Mouse (Mus musculus) MEL (cell line): Measurements from ENCODE around the gene Slc4a2. TPM values are rescaled to one million over a fixed set of nuclear protein-coding genes. Genes with fewer than 3 reads are reported as not detected.

ENCODE experiments used
- DNase-seq: peaks from one replicate; pipeline ENCODE4 v3.0.0; 2011; ENCODE audit warnings: low read depth, low spot score
- H3K27ac ChIP-seq: 2 replicates; pipeline ENCODE4 v1.5.1; 2012; ENCODE audit warnings: low read depth, mild to moderate bottlenecking, control low read depth, low read length, moderate library complexity; ENCODE audit not compliant: control insufficient read depth
- H3K27me3 ChIP-seq, 2 experiments: fragments of 150-350 bp in 1 of 2; sonication (generic) in 1 of 2; 2 replicates each; pipeline ENCODE4 v1.6.1; 2012; ENCODE audit warnings: low read length in 2 of 2, mild to moderate bottlenecking in 2 of 2, improper control_type of control experiment in 1 of 2, moderate library complexity in 1 of 2; ENCODE audit not compliant: insufficient read depth in 2 of 2, control insufficient read depth in 1 of 2
- H3K36me3 ChIP-seq, 2 experiments: 2 replicates each; pipeline ENCODE4 v1.6.1; 2012 to 2014; ENCODE audit warnings: low read length in 2 of 2, improper control_type of control experiment in 1 of 2, inconsistent platforms in 1 of 2, mild to moderate bottlenecking in 1 of 2; ENCODE audit not compliant: insufficient read depth in 2 of 2, control insufficient read depth in 1 of 2
- H3K4me1 ChIP-seq, 2 experiments: fragments of 150-350 bp in 1 of 2; sonication (generic) in 1 of 2; 2 replicates each; pipeline ENCODE4 v1.6.1; 2012; ENCODE audit warnings: low read length in 2 of 2, improper control_type of control experiment in 1 of 2, mild to moderate bottlenecking in 1 of 2; ENCODE audit not compliant: insufficient read depth in 2 of 2, control insufficient read depth in 1 of 2
- H3K4me3 ChIP-seq, 2 experiments: fragments of 150-350 bp in 1 of 2; sonication (generic) in 1 of 2; 2 replicates each; pipeline ENCODE4 v1.5.1; 2012; ENCODE audit warnings: low read depth in 2 of 2, low read length in 2 of 2, mild to moderate bottlenecking in 2 of 2, moderate library complexity in 2 of 2, control low read depth in 1 of 2, improper control_type of control experiment in 1 of 2; ENCODE audit not compliant: control insufficient read depth in 1 of 2, insufficient read depth in 1 of 2
- H3K79me2 ChIP-seq: 2 replicates; pipeline ENCODE4 v1.6.1; 2012; ENCODE audit warnings: mild to moderate bottlenecking, low read length, moderate library complexity; ENCODE audit not compliant: control insufficient read depth, poor library complexity, insufficient read depth
- H3K9ac ChIP-seq: 2 replicates; pipeline ENCODE4 v1.6.1; 2012; ENCODE audit warnings: low read depth, mild to moderate bottlenecking, control low read depth, low read length, moderate library complexity; ENCODE audit not compliant: control insufficient read depth, poor library complexity, severe bottlenecking
- H3K9me3 ChIP-seq: fragments of 150-350 bp; sonication (generic); replicated peaks from 2 replicates; pipeline ENCODE4 v1.6.1; 2012; ENCODE audit warnings: mild to moderate bottlenecking, low read length, improper control_type of control experiment, moderate library complexity; ENCODE audit not compliant: insufficient read depth
- BHLHE40 ChIP-seq: IDR thresholded peaks from 2 replicates; pipeline ENCODE4 v1.6.1; 2012; ENCODE audit warnings: low read depth, mild to moderate bottlenecking, inconsistent platforms, low read length, improper control_type of control experiment, borderline replicate concordance
- CHD1 ChIP-seq: IDR thresholded peaks from 2 replicates; pipeline ENCODE4 v1.6.1; 2012; ENCODE audit warnings: low read depth, mild to moderate bottlenecking, inconsistent platforms, low read length, improper control_type of control experiment
- CHD2 ChIP-seq: IDR thresholded peaks from 2 replicates; pipeline ENCODE4 v1.6.1; 2011; ENCODE audit warnings: low read length, improper control_type of control experiment
- CTCF ChIP-seq, 3 experiments: IDR thresholded peaks in 2 of 3; conservative IDR thresholded peaks in 1 of 3; 2 replicates each; pipeline ENCODE4 v1.5.1; 2011 to 2012; ENCODE audit warnings: low read length in 3 of 3, low read depth in 2 of 3, mild to moderate bottlenecking in 2 of 3, improper control_type of control experiment in 1 of 3, inconsistent platforms in 1 of 3, mixed read lengths in 1 of 3, moderate library complexity in 1 of 3; ENCODE audit not compliant: control insufficient read depth in 1 of 3, insufficient read depth in 1 of 3, poor library complexity in 1 of 3, severe bottlenecking in 1 of 3
- ELF1 ChIP-seq: IDR thresholded peaks from 2 replicates; pipeline ENCODE4 v1.6.1; 2014; ENCODE audit warnings: low read depth, mild to moderate bottlenecking, inconsistent platforms, low read length, improper control_type of control experiment, moderate library complexity
- EP300 ChIP-seq, 2 experiments: IDR thresholded peaks; 2 replicates each; pipeline ENCODE4 v1.6.1; 2011; ENCODE audit warnings: improper control_type of control experiment in 2 of 2, low read length in 2 of 2, low read depth in 1 of 2, mild to moderate bottlenecking in 1 of 2
- ETS1 ChIP-seq: IDR thresholded peaks from 2 replicates; pipeline ENCODE4 v1.6.1; 2012; ENCODE audit warnings: low read depth, mild to moderate bottlenecking, inconsistent platforms, low read length, improper control_type of control experiment, moderate library complexity
- GABPA ChIP-seq: IDR thresholded peaks from 2 replicates; pipeline ENCODE4 v1.6.1; 2012; ENCODE audit warnings: low read depth, mild to moderate bottlenecking, inconsistent platforms, low read length, improper control_type of control experiment, moderate library complexity
- GATA1 ChIP-seq: IDR thresholded peaks from 2 replicates; pipeline ENCODE4 v1.6.1; 2011; ENCODE audit warnings: low read depth, low read length, improper control_type of control experiment
- HCFC1 ChIP-seq: IDR thresholded peaks from 2 replicates; pipeline ENCODE4 v1.6.1; 2012; ENCODE audit warnings: low read depth, mild to moderate bottlenecking, inconsistent platforms, low read length, improper control_type of control experiment, moderate library complexity
- JUND ChIP-seq: IDR thresholded peaks from 2 replicates; pipeline ENCODE4 v1.6.1; 2011; ENCODE audit warnings: low read depth, mild to moderate bottlenecking, improper control_type of control experiment, low read length
- KAT2A ChIP-seq: conservative IDR thresholded peaks from 2 replicates; pipeline ENCODE4 v1.6.1; 2012; ENCODE audit warnings: low read depth, low read length, improper control_type of control experiment, inconsistent platforms
- MAFK ChIP-seq: IDR thresholded peaks from 2 replicates; pipeline ENCODE4 v1.6.1; 2011; ENCODE audit warnings: low read depth, mild to moderate bottlenecking, low read length, improper control_type of control experiment, borderline replicate concordance
- MAX ChIP-seq: IDR thresholded peaks from 2 replicates; pipeline ENCODE4 v1.6.1; 2011; ENCODE audit warnings: low read length, improper control_type of control experiment
- MAZ ChIP-seq: IDR thresholded peaks from 2 replicates; pipeline ENCODE4 v1.6.1; 2012; ENCODE audit warnings: low read depth, mild to moderate bottlenecking, inconsistent platforms, low read length, improper control_type of control experiment
- MXI1 ChIP-seq: IDR thresholded peaks from 2 replicates; pipeline ENCODE4 v1.6.1; 2011; ENCODE audit warnings: mild to moderate bottlenecking, low read depth, low read length, improper control_type of control experiment
- MYC ChIP-seq: IDR thresholded peaks from 2 replicates; pipeline ENCODE4 v1.6.1; 2011; ENCODE audit warnings: low read depth, mild to moderate bottlenecking, low read length, improper control_type of control experiment, moderate library complexity
- NELFE ChIP-seq: IDR thresholded peaks from 2 replicates; pipeline ENCODE4 v1.6.1; 2011; ENCODE audit warnings: low read depth, low read length, improper control_type of control experiment
- NRF1 ChIP-seq: IDR thresholded peaks from 2 replicates; pipeline ENCODE4 v1.6.1; 2014; ENCODE audit warnings: low read depth, mild to moderate bottlenecking, inconsistent platforms, low read length, improper control_type of control experiment, moderate library complexity; ENCODE audit not compliant: poor library complexity, insufficient read depth, severe bottlenecking
- POLR2A ChIP-seq, 2 experiments: IDR thresholded peaks; 2 replicates each; pipeline ENCODE4 v1.6.1; 2011 to 2012; ENCODE audit warnings: low read length in 2 of 2, mild to moderate bottlenecking in 2 of 2, control low read depth in 1 of 2, improper control_type of control experiment in 1 of 2, low read depth in 1 of 2, moderate library complexity in 1 of 2; ENCODE audit not compliant: control insufficient read depth in 1 of 2, insufficient read depth in 1 of 2, poor library complexity in 1 of 2
- POLR2AphosphoS2 ChIP-seq: IDR thresholded peaks from 2 replicates; pipeline ENCODE4 v1.6.1; 2011; ENCODE audit warnings: low read length, improper control_type of control experiment
- POLR2AphosphoS5 ChIP-seq: IDR thresholded peaks from 2 replicates; pipeline ENCODE4 v1.6.1; 2012; ENCODE audit warnings: low read depth, borderline replicate concordance, mild to moderate bottlenecking, inconsistent platforms, low read length, moderate library complexity, mixed read lengths
- RAD21 ChIP-seq: IDR thresholded peaks from 2 replicates; pipeline ENCODE4 v1.6.1; 2011; ENCODE audit warnings: mild to moderate bottlenecking, low read depth, low read length, improper control_type of control experiment
- RCOR1 ChIP-seq: IDR thresholded peaks from 2 replicates; pipeline ENCODE4 v1.6.1; 2012; ENCODE audit warnings: low read depth, mild to moderate bottlenecking, inconsistent platforms, low read length, improper control_type of control experiment
- SIN3A ChIP-seq: IDR thresholded peaks from 2 replicates; pipeline ENCODE4 v1.6.1; 2012; ENCODE audit warnings: low read length, improper control_type of control experiment, inconsistent platforms
- SMC3 ChIP-seq: IDR thresholded peaks from 2 replicates; pipeline ENCODE4 v1.6.1; 2011; ENCODE audit warnings: low read depth, low read length, improper control_type of control experiment
- TAL1 ChIP-seq: IDR thresholded peaks from 2 replicates; pipeline ENCODE4 v1.6.1; 2012; ENCODE audit warnings: mild to moderate bottlenecking, inconsistent platforms, low read length, moderate library complexity, mixed read lengths
- TBP ChIP-seq: IDR thresholded peaks from 2 replicates; pipeline ENCODE4 v1.8.0; 2011; ENCODE audit warnings: low read depth, low read length, improper control_type of control experiment
- TCF12 ChIP-seq: IDR thresholded peaks from 2 replicates; pipeline ENCODE4 v1.6.1; 2014; ENCODE audit warnings: low read depth, mild to moderate bottlenecking, inconsistent platforms, low read length, improper control_type of control experiment, moderate library complexity
- UBTF ChIP-seq: IDR thresholded peaks from 2 replicates; pipeline ENCODE4 v1.6.1; 2012; ENCODE audit warnings: low read depth, mild to moderate bottlenecking, inconsistent platforms, low read length, improper control_type of control experiment, moderate library complexity, borderline replicate concordance; ENCODE audit not compliant: insufficient read depth
- USF1 ChIP-seq: IDR thresholded peaks from 2 replicates; pipeline ENCODE4 v1.6.1; 2014; ENCODE audit warnings: low read depth, mild to moderate bottlenecking, inconsistent platforms, low read length, improper control_type of control experiment, moderate library complexity
- USF2 ChIP-seq, 2 experiments: IDR thresholded peaks; 2 replicates each; pipeline ENCODE4 v1.6.1; 2011 to 2012; ENCODE audit warnings: improper control_type of control experiment in 2 of 2, low read length in 2 of 2, borderline replicate concordance in 1 of 2, inconsistent platforms in 1 of 2, low read depth in 1 of 2, mild to moderate bottlenecking in 1 of 2; ENCODE audit not compliant: insufficient read depth in 1 of 2
- ZC3H11A ChIP-seq: IDR thresholded peaks from 2 replicates; pipeline ENCODE4 v1.6.1; 2012; ENCODE audit warnings: low read depth, mild to moderate bottlenecking, inconsistent platforms, low read length, improper control_type of control experiment
- ZKSCAN1 ChIP-seq: IDR thresholded peaks from 2 replicates; pipeline ENCODE4 v1.6.1; 2012; ENCODE audit warnings: low read depth, mild to moderate bottlenecking, inconsistent platforms, low read length, improper control_type of control experiment, moderate library complexity
- ZMIZ1 ChIP-seq: IDR thresholded peaks from 2 replicates; pipeline ENCODE4 v1.6.1; 2012; ENCODE audit warnings: low read depth, mild to moderate bottlenecking, inconsistent platforms, low read length, improper control_type of control experiment, moderate library complexity
- ZNF384 ChIP-seq: IDR thresholded peaks from 2 replicates; pipeline ENCODE4 v1.6.1; 2012; ENCODE audit warnings: low read depth, mild to moderate bottlenecking, inconsistent platforms, low read length, improper control_type of control experiment
- polyA plus RNA-seq, 2 experiments: library from polyadenylated mRNA; stranded (reverse) in 1 of 2; unstranded in 1 of 2; fragments of >175 nt in 1 of 2; fragments of >200 nt in 1 of 2; gene quantifications; 2 replicates each; pipeline versions ENCODE4 v1.2.1 to v1.2.4; 2012; ENCODE audit warnings: low replicate concordance in 2 of 2, low read depth in 1 of 2; ENCODE audit not compliant: insufficient read length in 2 of 2, insufficient read depth in 1 of 2, missing spikeins in 1 of 2
- total RNA-seq: library from RNA; depleted of rRNA; stranded (reverse); fragments of 300-350 nt; gene quantifications from 2 replicates; pipeline ENCODE4 v1.2.3, GENCODE M21; 2012

Gene Slc4a2
- total and polyA plus RNA-seq, 3 experiments = 20.9 to 56.3 TPM; not detected in 1

DNA sequence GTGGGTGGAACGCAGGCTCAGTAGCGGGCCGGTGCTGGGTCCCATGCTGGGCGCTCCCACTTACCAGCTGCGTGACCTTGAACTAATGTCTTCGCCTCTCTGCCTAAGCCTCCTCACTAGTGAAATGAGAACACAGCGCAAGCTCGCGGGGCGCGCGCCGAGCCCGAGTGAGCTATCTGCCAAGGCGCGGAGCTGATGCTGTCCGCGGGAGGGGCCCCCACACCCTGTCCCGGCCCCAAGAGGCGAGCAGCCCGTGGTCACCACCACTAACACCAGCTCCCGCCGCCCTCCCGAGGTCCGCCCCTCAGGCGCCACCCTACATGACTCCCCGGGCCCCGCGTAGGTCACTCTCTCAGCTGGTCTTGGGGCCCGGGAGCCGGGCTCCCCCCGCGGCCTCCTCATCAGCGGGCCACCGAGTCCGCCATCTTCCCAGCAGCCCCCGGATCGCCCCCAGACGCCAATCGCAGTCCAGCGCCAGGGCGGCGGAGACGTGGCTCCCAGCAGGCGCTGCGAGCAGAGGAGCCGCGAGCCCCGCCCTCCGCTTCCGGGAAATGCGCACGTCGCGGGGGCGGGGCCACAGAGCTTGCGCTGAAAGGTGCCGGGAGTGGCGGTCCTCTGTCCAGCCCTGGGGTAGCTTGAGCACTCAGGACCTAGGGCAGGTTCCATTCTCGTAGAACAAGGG lies 21.2 kb downstream of the Slc4a2 start, which contains the start of gene Fastk:
TSS of gene Fastk (minus strand) at position 542 of the 682 bp plus-strand sequence.
- Histone ChIP-seq H3K27me3 (no peaks in the 10 kb centered on the region), H3K79me2 (peaks cover 14% of the 10 kb centered on the region), H3K4me1 (peaks cover 6 to 13% of the 10 kb centered on the region in 2 experiments), H3K4me3 (peak within 1 kb of the TSS; percentile 78 to 93), H3K9ac (peak within 1 kb of the TSS; percentile 94), H3K36me3 (peaks cover 0 to 17% of the 10 kb centered on the region in 2 experiments; a peak in 3 of 4 replicates), H3K9me3 (no peaks in the 10 kb centered on the region), H3K27ac (peak within 1 kb of the TSS; percentile 67)
- peak; percentile 97 for DNase-seq
- TF ChIP-seq HCFC1 (peak; percentile 94), RCOR1 (no peak), CTCF (IDR thresholded peaks at IDR 0.05 in 2 of 3, conservative IDR thresholded peaks at IDR 0.05 in 1 of 3; ENCODE audit: control insufficient read depth in 1 of 3, insufficient read depth in 1 of 3, low read depth in 2 of 3, low read length in 3 of 3, poor library complexity in 1 of 3, severe bottlenecking in 1 of 3) (no peak), CHD2 (no peak), SMC3 (no peak), GABPA (no peak), ZNF384 (no peak), ETS1 (no peak), NELFE (peak; percentile 95), USF2 (IDR thresholded peaks at IDR 0.05; ENCODE audit: borderline replicate concordance in 1 of 2, insufficient read depth in 1 of 2, low read depth in 1 of 2, low read length in 2 of 2) (no peak), ELF1 (peak; percentile 98), SIN3A (peak; percentile 78; the same call in 1 of the 2 replicates), TCF12 (peak; percentile 87), MYC (0 out of 2 replicates have a peak, but pooled peaks have one; percentile 47), CHD1 (no peak), ZC3H11A (no peak), MAX (no peak; the same call in 1 of the 2 replicates), ZMIZ1 (peak; percentile 86), TBP (peak; percentile 78), UBTF (no peak), ZKSCAN1 (no peak), MXI1 (peak; percentile 67), POLR2AphosphoS5 (no peak), POLR2AphosphoS2 (peak; percentile 96), RAD21 (no peak), USF1 (no peak), MAFK (no peak), BHLHE40 (no peak), TAL1 (no peak), JUND (no peak), KAT2A (peak; percentile 66; the same call in 1 of the 2 replicates), MAZ (peak; percentile 92; the same call in 1 of the 2 replicates), POLR2A (IDR thresholded peaks at IDR 0.05; ENCODE audit: control insufficient read depth in 1 of 2, insufficient read depth in 1 of 2, low read depth in 1 of 2, low read length in 2 of 2, poor library complexity in 1 of 2) (peak; percentile 98 to 99), GATA1 (no peak), EP300 (IDR thresholded peaks at IDR 0.05; ENCODE audit: low read depth in 1 of 2, low read length in 2 of 2) (no peak), NRF1 (peak; percentile 67)
